Mouse (Mus musculus) embryo, embryonic 9.5 days (tissue): ENCODE data around the gene Vti1a.

ENCODE experiments used
- DNase-seq: peaks from one replicate; pipeline ENCODE4 v3.0.0-alpha.2; 2017; ENCODE audit errors: extremely low spot score

Gene Vti1a

GRCm38 (mm10) chr19:55316109-55316714, at the start of gene Vti1a:
TSS of gene Vti1a (plus strand) at chr19:55316295.
- DNase-seq, result peak; percentile 90

GRCm38 (mm10) chr19:55266786-55267185, 49.3 kb upstream of the Vti1a start:
- DNase-seq, result no peak

GRCm38 (mm10) chr19:55268150-55268549, 47.9 kb upstream of the Vti1a start:
- no peak for DNase-seq

GRCm38 (mm10) chr19:55269051-55269450, 47.0 kb upstream of the Vti1a start:
- no peak for DNase-seq

- peak; percentile 13 for DNase-seq
Measured at GRCm38 (mm10) chr19:55271448-55271847, 44.6 kb upstream of the Vti1a start.

- DNase-seq, result no peak
Measured at GRCm38 (mm10) chr19:55273340-55273739, 42.8 kb upstream of the Vti1a start.

GRCm38 (mm10) chr19:55276100-55276499, 40.0 kb upstream of the Vti1a start:
- no peak for DNase-seq

- no peak for DNase-seq
Measured at GRCm38 (mm10) chr19:55276770-55277169, 39.3 kb upstream of the Vti1a start.

GRCm38 (mm10) chr19:55284093-55284492, 32.0 kb upstream of the Vti1a start:
- DNase-seq, result no peak

GRCm38 (mm10) chr19:55286034-55286433, 30.1 kb upstream of the Vti1a start:
- no peak for DNase-seq

- DNase-seq, result no peak
Measured at GRCm38 (mm10) chr19:55288974-55289373, 27.1 kb upstream of the Vti1a start.

- DNase-seq, result no peak
Measured at GRCm38 (mm10) chr19:55290621-55291270, 25.3 kb upstream of the Vti1a start.

GRCm38 (mm10) chr19:55292210-55292850, 23.8 kb upstream of the Vti1a start:
- no peak for DNase-seq

GRCm38 (mm10) chr19:55293175-55293574, 22.9 kb upstream of the Vti1a start:
- DNase-seq, result no peak

- DNase-seq, result no peak
Measured at GRCm38 (mm10) chr19:55295075-55295474, 21.0 kb upstream of the Vti1a start.

- no peak for DNase-seq
Measured at GRCm38 (mm10) chr19:55295556-55295955, 20.5 kb upstream of the Vti1a start.

- no peak for DNase-seq
Measured at GRCm38 (mm10) chr19:55296301-55296700, 19.8 kb upstream of the Vti1a start.

- DNase-seq, result no peak
Measured at GRCm38 (mm10) chr19:55297489-55297888, 18.6 kb upstream of the Vti1a start.

- no peak for DNase-seq
Measured at GRCm38 (mm10) chr19:55297961-55298360, 18.1 kb upstream of the Vti1a start.

- DNase-seq, result no peak
Measured at GRCm38 (mm10) chr19:55299378-55299777, 16.7 kb upstream of the Vti1a start.

GRCm38 (mm10) chr19:55300525-55300924, 15.6 kb upstream of the Vti1a start:
- no peak for DNase-seq

- no peak for DNase-seq
Measured at GRCm38 (mm10) chr19:55305024-55305423, 11.1 kb upstream of the Vti1a start.

- DNase-seq, result no peak
Measured at GRCm38 (mm10) chr19:55311874-55312273, 4.2 kb upstream of the Vti1a start.
